Mouse (Mus musculus) kidney, postnatal 0 days (tissue): Measurements from ENCODE around the gene Pex12. TPM values are rescaled to one million over a fixed set of nuclear protein-coding genes. Genes with fewer than 3 reads are reported as not detected.
"Not testable (repeated sequence)": the region's sequence is repeated elsewhere in the genome, so short reads cannot be mapped to it uniquely, and the experiment has no call there.

Source experiments
- ATAC-seq: fragments of 200-750 bp; cut with Nextera tagmentation; replicated peaks from 2 replicates; pipeline ENCODE4 v1.8.0; 2017; ENCODE audit warnings: low read depth, moderate number of reproducible peaks, moderate TSS enrichment, moderate library complexity; ENCODE audit not compliant: low FRiP score
- DNase-seq: peaks from one replicate; pipeline ENCODE4 v3.0.0-alpha.2; 2016; ENCODE audit warnings: low spot score
- H3K27ac ChIP-seq: fragments of 300-500 bp; sonication (generic); 2 replicates; pipeline ENCODE4 v1.5.1; 2014; ENCODE audit warnings: mild to moderate bottlenecking
- H3K27me3 ChIP-seq: fragments of 300-500 bp; sonication (generic); 2 replicates; pipeline ENCODE4 v1.6.1; 2014; ENCODE audit warnings: low read length, mixed read lengths; ENCODE audit not compliant: insufficient read depth
- H3K36me3 ChIP-seq: fragments of 300-500 bp; sonication (generic); 2 replicates; pipeline ENCODE4 v1.6.1; 2014; ENCODE audit warnings: low read length, mixed read lengths; ENCODE audit not compliant: insufficient read depth
- H3K4me1 ChIP-seq: fragments of 300-500 bp; sonication (generic); replicated peaks from 2 replicates; pipeline ENCODE4 v1.6.1; 2014; ENCODE audit warnings: antibody characterized with exemption, low read length, mixed read lengths; ENCODE audit not compliant: insufficient read depth
- H3K4me2 ChIP-seq: fragments of 300-500 bp; sonication (generic); 2 replicates; pipeline ENCODE4 v1.6.1; 2014; ENCODE audit warnings: mild to moderate bottlenecking, low read length, moderate library complexity, mixed read lengths
- H3K4me3 ChIP-seq: fragments of 300-500 bp; sonication (generic); replicated peaks from 2 replicates; pipeline ENCODE4 v1.5.1; 2014; ENCODE audit warnings: low read depth, low read length
- H3K9ac ChIP-seq: fragments of 300-500 bp; sonication (generic); 2 replicates; pipeline ENCODE4 v1.6.1; 2014; ENCODE audit warnings: low read depth, low read length
- H3K9me3 ChIP-seq: fragments of 300-500 bp; sonication (generic); replicated peaks from 2 replicates; pipeline ENCODE4 v1.6.1; 2016; ENCODE audit warnings: low read length, inconsistent platforms, mixed read lengths
- CTCF ChIP-seq: IDR thresholded peaks from 2 replicates; pipeline ENCODE4 v1.5.1; 2016; ENCODE audit warnings: antibody characterized with exemption, low read depth, mild to moderate bottlenecking, moderate library complexity
- WGBS: fragments of 180-500 bp; shearing (Covaris S2); extraction: QIAGEN DNeasy Blood & Tissue Kit; methylation state at CpG from one replicate; pipeline ENCODE4 v1.1.7; 2014; 5-methylcytosine and 5-hydroxymethylcytosine counted together
- polyA plus RNA-seq: library from polyadenylated mRNA; unstranded; fragments of >200 nt; fragmentation: Nextera tagmentation; extraction: Ambion mirVana; gene quantifications from 2 replicates; pipeline ENCODE4 v1.2.1, GENCODE M21; 2015

Pex12 gene
- 12.2 and 12.7 TPM in 2 replicates for polyA plus RNA-seq

- Histone ChIP-seq H3K9ac (peak within 1 kb of the TSS; percentile 93), H3K4me2 (peak within 1 kb of the TSS; percentile 88), H3K27me3 (no peaks in the 10 kb centered on the region), H3K36me3 (no peaks in the 10 kb centered on the region), H3K27ac (peak within 1 kb of the TSS; percentile 97), H3K4me3 (peak within 1 kb of the TSS; percentile 95), H3K4me1 (peaks cover 29% of the 10 kb centered on the region), H3K9me3 (no peaks in the 10 kb centered on the region)
- DNase-seq, result peak; percentile 97
- WGBS, result under 1% methylated on average over 51 of the region's 51 CpGs
- peak; percentile 75 for ATAC-seq
- no peak for TF ChIP-seq CTCF
Observed at GRCm38 (mm10) chr11:83302526-83303251, at the start of gene Pex12. TSS of gene Pex12 (minus strand) at chr11:83302586.

- no peak overlapping the region for H3K4me2 ChIP-seq
- no peaks in the 10 kb centered on the region for H3K27me3 ChIP-seq
- no peaks in the 10 kb centered on the region for H3K9me3 ChIP-seq
- peaks cover 62% of the 10 kb centered on the region for H3K36me3 ChIP-seq
- H3K4me3 ChIP-seq, result no peak overlapping the region
- 85% methylated on average over 3 of the region's 3 CpGs for WGBS
- H3K27ac ChIP-seq, result no peak overlapping the region
- H3K9ac ChIP-seq, result no peak overlapping the region
- H3K4me1 ChIP-seq, result no peaks in the 10 kb centered on the region
- no peak for TF ChIP-seq CTCF
- DNase-seq, result no peak
- ATAC-seq, result no peak
Observed at GRCm38 (mm10) chr11:83341716-83342245, 39.4 kb upstream of the Pex12 start.

GRCm38 (mm10) chr11:83339705-83340104, 37.3 kb upstream of the Pex12 start:
- peaks cover 74% of the 10 kb centered on the region for H3K36me3 ChIP-seq
- no peak overlapping the region for H3K9ac ChIP-seq
- H3K4me2 ChIP-seq, result no peak overlapping the region
- H3K27me3 ChIP-seq, result no peaks in the 10 kb centered on the region
- H3K4me1 ChIP-seq, result no peaks in the 10 kb centered on the region
- no peak overlapping the region for H3K4me3 ChIP-seq
- TF ChIP-seq CTCF, result no peak
- no peaks in the 10 kb centered on the region for H3K9me3 ChIP-seq
- ATAC-seq (no peak), DNase-seq (peak; percentile 9)
- no peak overlapping the region for H3K27ac ChIP-seq
- WGBS, result 40% methylated on average over 2 of the region's 2 CpGs

GRCm38 (mm10) chr11:83335826-83336225, 33.4 kb upstream of the Pex12 start:
- H3K4me3 ChIP-seq, result no peak overlapping the region
- no peaks in the 10 kb centered on the region for H3K9me3 ChIP-seq
- TF ChIP-seq CTCF, result no peak
- no peak for ATAC-seq
- 89% methylated on average over 7 of the region's 7 CpGs for WGBS
- H3K27me3 ChIP-seq, result no peaks in the 10 kb centered on the region
- peaks cover 61% of the 10 kb centered on the region for H3K36me3 ChIP-seq
- no peak overlapping the region for H3K4me2 ChIP-seq
- no peak overlapping the region for H3K9ac ChIP-seq
- no peaks in the 10 kb centered on the region for H3K4me1 ChIP-seq
- no peak overlapping the region for H3K27ac ChIP-seq
- DNase-seq, result no peak

GRCm38 (mm10) chr11:83327427-83327826, 25.0 kb upstream of the Pex12 start:
- peak; percentile 77 for TF ChIP-seq CTCF
- DNase-seq (peak; percentile 70), ATAC-seq (no peak)
- Histone ChIP-seq H3K4me3 (no peak overlapping the region), H3K4me1 (no peaks in the 10 kb centered on the region), H3K27ac (no peak overlapping the region), H3K9ac (no peak overlapping the region), H3K9me3 (no peaks in the 10 kb centered on the region), H3K4me2 (no peak overlapping the region), H3K36me3 (peaks cover 45% of the 10 kb centered on the region), H3K27me3 (no peaks in the 10 kb centered on the region)
- 61% methylated on average over 3 of the region's 3 CpGs for WGBS

- WGBS, result 84% methylated on average over 3 of the region's 3 CpGs
- H3K9me3 ChIP-seq, H3K27me3 ChIP-seq, H3K27ac ChIP-seq, ATAC-seq, H3K4me1 ChIP-seq, DNase-seq, H3K9ac ChIP-seq, H3K4me3 ChIP-seq, H3K4me2 ChIP-seq: not testable (repeated sequence)
- peaks cover 49% of the 10 kb centered on the region for H3K36me3 ChIP-seq
Observed at GRCm38 (mm10) chr11:83326692-83327091, 24.3 kb upstream of the Pex12 start.

GRCm38 (mm10) chr11:83319048-83319447, 16.7 kb upstream of the Pex12 start:
- no peaks in the 10 kb centered on the region for H3K4me1 ChIP-seq
- no peaks in the 10 kb centered on the region for H3K27me3 ChIP-seq
- H3K4me3 ChIP-seq, result no peak overlapping the region
- DNase-seq, result no peak
- no peak for TF ChIP-seq CTCF
- no peak overlapping the region for H3K4me2 ChIP-seq
- no peak overlapping the region for H3K9ac ChIP-seq
- WGBS, result 72% methylated on average over 4 of the region's 4 CpGs
- H3K9me3 ChIP-seq, result no peaks in the 10 kb centered on the region
- no peak overlapping the region for H3K27ac ChIP-seq
- no peak for ATAC-seq
- H3K36me3 ChIP-seq, result peaks cover 39% of the 10 kb centered on the region
